Mouse (Mus musculus) kidney, embryonic 16.5 days (tissue): ENCODE measurements at regions not wholly inside any gene's neighbourhood (a gene's known extent, or its start where the extent isn't known, plus 50 kb on each side); places are given as distances from the start of the nearest gene placed in this dataset.

Source experiments
- ATAC-seq: fragments of 200-750 bp; cut with Nextera tagmentation; 2 replicates; pipeline ENCODE4 v1.8.0; 2017; ENCODE audit warnings: moderate TSS enrichment; ENCODE audit not compliant: low FRiP score, low TSS enrichment
- H3K27ac ChIP-seq: fragments of 300-500 bp; sonication (generic); 2 replicates; pipeline ENCODE4 v1.5.1; 2014; ENCODE audit warnings: low read length
- H3K27me3 ChIP-seq: fragments of 300-500 bp; sonication (generic); 2 replicates; pipeline ENCODE4 v1.6.1; 2014; ENCODE audit warnings: low read length, control low read depth, mixed read lengths; ENCODE audit not compliant: insufficient read depth
- H3K36me3 ChIP-seq: fragments of 300-500 bp; sonication (generic); 2 replicates; pipeline ENCODE4 v1.6.1; 2014; ENCODE audit warnings: low read length, control low read depth, mixed read lengths; ENCODE audit not compliant: insufficient read depth
- H3K4me1 ChIP-seq: fragments of 300-500 bp; sonication (generic); 2 replicates; pipeline ENCODE4 v1.6.1; 2014; ENCODE audit warnings: low read length, control low read depth, mixed read lengths; ENCODE audit not compliant: insufficient read depth
- H3K4me2 ChIP-seq: fragments of 300-500 bp; sonication (generic); replicated peaks from 2 replicates; pipeline ENCODE4 v1.6.1; 2014; ENCODE audit warnings: low read depth, low read length
- H3K4me3 ChIP-seq: fragments of 300-500 bp; sonication (generic); 2 replicates; pipeline ENCODE4 v1.5.1; 2014; ENCODE audit warnings: mild to moderate bottlenecking, low read length
- H3K9ac ChIP-seq: fragments of 300-500 bp; sonication (generic); replicated peaks from 2 replicates; pipeline ENCODE4 v1.6.1; 2014; ENCODE audit warnings: low read length
- H3K9me3 ChIP-seq: fragments of 300-500 bp; sonication (generic); 2 replicates; pipeline ENCODE4 v1.6.1; 2016; ENCODE audit warnings: low read length, control low read depth
- WGBS: fragments of 180-500 bp; shearing (Covaris S2); extraction: QIAGEN DNeasy Blood & Tissue Kit; methylation state at CpG from one replicate; pipeline ENCODE4 v1.1.7; 2014; 5-methylcytosine and 5-hydroxymethylcytosine counted together

- ATAC-seq: peak; percentile 31; the same call in 1 of the 2 replicates
- no peak overlapping the region for H3K9ac ChIP-seq
- no peak overlapping the region for H3K4me2 ChIP-seq
- WGBS: 67% methylated on average over 3 of the region's 4 CpGs
- no peaks in the 10 kb centered on the region for H3K36me3 ChIP-seq
- H3K27ac ChIP-seq: no peak overlapping the region
- H3K9me3 ChIP-seq: peaks cover 8% of the 10 kb centered on the region
- H3K4me1 ChIP-seq: no peaks in the 10 kb centered on the region
- no peaks in the 10 kb centered on the region for H3K27me3 ChIP-seq
- H3K4me3 ChIP-seq: no peak overlapping the region
Observed at GRCm38 (mm10) chr3:31457938-31458337, 147.8 kb upstream of the Slc7a14 start.

DNA sequence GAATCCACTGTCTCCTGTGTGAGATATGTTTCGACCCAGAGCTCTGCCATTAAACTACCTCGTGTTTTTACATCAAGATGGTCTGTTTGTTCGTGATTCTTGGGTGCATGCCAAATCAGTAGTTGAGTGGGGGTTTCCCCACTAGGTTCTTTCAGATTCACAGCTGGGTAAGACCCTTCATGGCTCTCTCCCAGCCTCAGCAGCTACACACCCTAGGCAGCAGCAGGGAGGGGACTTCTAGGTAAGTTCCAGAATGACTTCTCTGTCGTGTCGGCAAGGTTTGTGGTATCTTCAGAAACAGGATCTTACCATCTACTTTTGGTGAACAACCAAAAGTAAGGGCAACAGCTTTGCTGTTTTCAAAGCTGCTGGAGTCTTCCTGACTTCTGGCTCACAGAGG lies 144.9 kb upstream of the Slc7a14 start:
- H3K4me2 ChIP-seq: no peak overlapping the region
- 74% methylated on average over 5 of the region's 5 CpGs for WGBS
- no peak overlapping the region for H3K4me3 ChIP-seq
- H3K27ac ChIP-seq: no peak overlapping the region
- H3K27me3 ChIP-seq: no peaks in the 10 kb centered on the region
- H3K4me1 ChIP-seq: no peaks in the 10 kb centered on the region
- H3K9ac ChIP-seq: no peak overlapping the region
- no peaks in the 10 kb centered on the region for H3K36me3 ChIP-seq
- no peak for ATAC-seq
- peaks cover 8% of the 10 kb centered on the region for H3K9me3 ChIP-seq

- ATAC-seq: no peak
- 83% methylated on average over 1 of the region's 1 CpGs for WGBS
Observed at GRCm38 (mm10) chr3:31444861-31445260, 134.7 kb upstream of the Slc7a14 start.

GRCm38 (mm10) chr3:31444311-31444710 lies 134.1 kb upstream of the Slc7a14 start:
- Histone ChIP-seq H3K4me2 (no peak overlapping the region), H3K9me3 (peaks cover 5% of the 10 kb centered on the region), H3K4me1 (no peaks in the 10 kb centered on the region), H3K9ac (no peak overlapping the region), H3K27ac (no peak overlapping the region), H3K4me3 (no peak overlapping the region), H3K36me3 (no peaks in the 10 kb centered on the region), H3K27me3 (no peaks in the 10 kb centered on the region)
- 78% methylated on average over 7 of the region's 7 CpGs for WGBS
- no peak for ATAC-seq

More at GRCm38 (mm10) chr3:31444861-31445260, 134.7 kb upstream of the Slc7a14 start:
- no peaks in the 10 kb centered on the region for H3K36me3 ChIP-seq
- H3K27ac ChIP-seq: no peak overlapping the region
- H3K4me2 ChIP-seq: no peak overlapping the region
- no peak overlapping the region for H3K9ac ChIP-seq
- no peaks in the 10 kb centered on the region for H3K4me1 ChIP-seq
- H3K9me3 ChIP-seq: peaks cover 5% of the 10 kb centered on the region
- no peaks in the 10 kb centered on the region for H3K27me3 ChIP-seq
- no peak overlapping the region for H3K4me3 ChIP-seq

DNA sequence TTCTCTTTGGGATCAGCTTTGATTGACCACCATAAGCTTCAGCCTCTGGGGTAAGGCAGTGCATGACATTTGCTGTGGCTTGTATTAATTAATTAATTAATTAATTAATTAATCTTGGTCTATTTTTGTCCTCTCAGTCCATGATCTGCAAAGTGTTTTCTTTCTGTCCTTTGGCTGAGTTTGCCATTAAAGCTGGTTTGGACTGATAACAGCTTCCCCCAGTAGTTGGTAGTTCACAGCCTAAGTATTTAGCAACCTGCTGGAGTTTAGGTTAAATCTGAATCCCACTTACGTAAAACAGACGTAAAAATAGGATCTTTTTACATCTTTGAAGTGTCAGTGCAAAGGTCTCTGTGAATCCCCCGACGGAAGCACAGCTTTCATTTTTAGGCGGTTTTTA lies 133.7 kb upstream of the Slc7a14 start:
- H3K9ac ChIP-seq: no peak overlapping the region
- H3K4me1 ChIP-seq: no peaks in the 10 kb centered on the region
- no peak overlapping the region for H3K4me3 ChIP-seq
- no peak overlapping the region for H3K27ac ChIP-seq
- H3K36me3 ChIP-seq: no peaks in the 10 kb centered on the region
- H3K4me2 ChIP-seq: no peak overlapping the region
- peaks cover 5% of the 10 kb centered on the region for H3K9me3 ChIP-seq
- ATAC-seq: no peak
- 82% methylated on average over 5 of the region's 5 CpGs for WGBS
- H3K27me3 ChIP-seq: no peaks in the 10 kb centered on the region

DNA sequence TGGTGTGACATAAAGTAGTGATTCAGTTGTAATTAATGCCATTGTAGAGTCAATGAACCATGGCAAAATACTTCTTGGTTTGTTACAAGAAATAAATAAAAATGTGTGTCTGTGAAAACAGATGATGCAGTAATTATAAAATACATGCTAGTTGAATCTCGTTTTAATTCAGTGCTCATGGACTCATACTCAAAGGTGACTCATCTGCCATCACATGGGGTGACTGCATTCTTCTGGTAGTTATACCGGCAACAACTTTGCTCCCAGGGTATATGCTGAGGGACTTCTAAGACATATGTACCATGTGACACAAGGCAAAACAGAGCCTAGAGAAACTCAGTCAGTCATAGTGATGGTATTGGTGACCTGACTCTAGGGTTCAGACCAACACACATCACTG lies 130.1 kb upstream of the Slc7a14 start:
- no peaks in the 10 kb centered on the region for H3K4me1 ChIP-seq
- H3K27me3 ChIP-seq: no peaks in the 10 kb centered on the region
- no peaks in the 10 kb centered on the region for H3K36me3 ChIP-seq
- no peak for ATAC-seq
- no peak overlapping the region for H3K4me2 ChIP-seq
- 84% methylated on average over 2 of the region's 2 CpGs for WGBS
- no peak overlapping the region for H3K27ac ChIP-seq
- no peak overlapping the region for H3K9ac ChIP-seq
- no peaks in the 10 kb centered on the region; the same call in 1 of the 2 replicates for H3K9me3 ChIP-seq
- no peak overlapping the region for H3K4me3 ChIP-seq

DNA sequence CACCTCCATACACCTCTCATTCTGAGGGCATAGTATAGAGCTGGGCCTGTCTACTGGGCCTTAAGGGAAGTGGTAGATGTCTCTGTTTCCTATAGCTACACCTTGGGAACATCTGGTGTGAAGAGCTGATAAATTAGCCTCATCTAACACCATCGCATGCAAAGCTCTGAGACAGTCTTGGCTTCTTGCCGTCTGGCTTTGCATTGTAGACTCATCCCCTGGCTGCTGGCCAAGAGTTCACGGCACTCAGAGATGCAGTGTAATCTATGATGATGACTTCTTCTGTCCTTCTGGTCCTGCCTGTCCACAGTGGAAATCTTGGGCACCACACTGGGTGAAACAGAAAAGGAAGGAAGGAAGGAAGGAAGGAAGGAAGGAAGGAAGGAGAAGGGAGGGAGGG lies 127.8 kb upstream of the Slc7a14 start:
- H3K9me3 ChIP-seq: no peaks in the 10 kb centered on the region; the same call in 1 of the 2 replicates
- H3K27me3 ChIP-seq: no peaks in the 10 kb centered on the region
- no peak overlapping the region for H3K4me3 ChIP-seq
- 55% methylated on average over 3 of the region's 3 CpGs for WGBS
- no peak overlapping the region for H3K9ac ChIP-seq
- H3K4me2 ChIP-seq: no peak overlapping the region
- no peaks in the 10 kb centered on the region for H3K36me3 ChIP-seq
- H3K27ac ChIP-seq: no peak overlapping the region
- ATAC-seq: no peak
- H3K4me1 ChIP-seq: no peaks in the 10 kb centered on the region

DNA sequence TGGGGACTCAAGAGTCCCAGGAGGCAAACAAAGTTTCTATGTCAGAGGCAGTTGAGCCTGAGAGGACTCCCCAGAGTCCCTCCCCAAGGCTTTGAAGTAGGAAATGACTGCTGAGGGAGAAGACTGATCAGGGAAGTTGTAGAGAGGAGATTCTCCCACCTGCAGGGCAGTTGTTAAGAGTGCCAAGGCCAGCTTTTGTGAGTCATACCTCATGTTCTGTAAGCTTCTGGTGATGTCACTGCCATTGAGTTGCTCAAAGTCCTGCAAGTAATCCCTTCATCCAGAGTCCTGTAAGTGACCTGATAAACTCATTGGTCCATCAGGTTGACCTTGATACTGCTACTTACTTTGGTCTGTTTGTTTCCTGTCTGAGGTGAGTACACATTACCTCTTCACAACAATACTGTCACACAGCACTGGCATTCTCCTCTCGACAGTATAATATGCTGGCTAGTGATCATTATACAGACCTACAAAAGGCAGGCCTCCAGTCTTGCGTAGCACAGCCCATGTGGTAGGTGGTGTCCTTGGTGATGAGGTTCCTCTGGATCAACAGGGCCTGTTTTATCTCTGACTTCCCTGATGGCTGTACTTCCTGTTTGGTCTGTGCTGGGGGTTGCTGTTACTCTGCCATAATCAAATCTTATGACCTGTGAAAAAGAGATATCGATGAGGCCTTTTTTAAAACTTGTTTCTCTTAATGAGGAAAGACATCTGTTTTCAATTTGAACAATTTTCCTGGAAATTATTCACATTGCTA lies 125.2 kb upstream of the Slc7a14 start:
- WGBS: 80% methylated on average over 3 of the region's 3 CpGs
- ATAC-seq: no peak

DNA sequence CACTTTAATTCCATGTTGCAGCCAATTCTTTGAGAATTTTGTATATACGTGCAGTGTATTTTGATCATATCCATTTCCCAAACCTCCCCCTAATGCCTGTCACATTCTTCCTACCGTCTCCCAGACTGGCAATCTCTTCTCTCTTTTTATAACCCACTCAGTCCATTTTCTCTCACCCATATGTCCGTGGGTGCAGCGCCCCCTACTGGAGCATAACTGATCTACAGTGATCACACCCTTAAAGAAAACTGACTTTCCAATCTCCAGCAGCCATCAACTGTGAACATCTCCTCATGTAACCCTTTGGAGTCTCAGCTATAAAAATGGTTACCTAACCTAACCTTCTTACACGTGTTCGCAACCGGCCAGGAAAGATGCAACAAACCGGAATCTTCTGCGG lies 123.0 kb upstream of the Slc7a14 start:
- ATAC-seq: no peak
- 81% methylated on average over 9 of the region's 9 CpGs for WGBS
- Histone ChIP-seq H3K9me3 (no peaks in the 10 kb centered on the region), H3K27me3 (no peaks in the 10 kb centered on the region), H3K4me3 (no peak overlapping the region), H3K9ac (no peak overlapping the region), H3K4me2 (no peak overlapping the region), H3K27ac (no peak overlapping the region), H3K36me3 (no peaks in the 10 kb centered on the region), H3K4me1 (no peaks in the 10 kb centered on the region)

More for the DNA sequence above, 125.2 kb upstream of the Slc7a14 start:
- no peak overlapping the region for H3K4me2 ChIP-seq
- no peaks in the 10 kb centered on the region for H3K9me3 ChIP-seq
- H3K36me3 ChIP-seq: no peaks in the 10 kb centered on the region
- H3K4me3 ChIP-seq: no peak overlapping the region
- H3K27ac ChIP-seq: no peak overlapping the region
- no peaks in the 10 kb centered on the region for H3K27me3 ChIP-seq
- H3K9ac ChIP-seq: no peak overlapping the region
- H3K4me1 ChIP-seq: no peaks in the 10 kb centered on the region

DNA sequence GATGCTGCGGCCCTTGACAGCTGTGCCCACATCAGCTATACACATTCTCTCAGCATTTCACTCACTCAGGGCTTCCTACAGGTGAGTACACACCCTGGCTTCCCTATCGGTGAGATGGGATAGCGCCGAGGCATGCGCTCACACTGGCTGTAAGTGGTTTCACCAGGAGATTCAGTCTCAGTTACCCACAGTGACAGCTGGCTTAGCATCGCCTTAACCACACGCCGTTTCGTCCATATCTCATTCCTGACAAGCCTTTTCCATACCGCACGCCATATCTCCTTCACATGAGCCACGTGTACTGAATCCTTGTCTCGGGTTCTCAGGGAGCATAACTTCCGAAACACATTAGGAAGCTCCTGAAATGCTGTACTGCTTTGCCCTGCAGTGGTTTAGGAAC lies 113.3 kb upstream of the Slc7a14 start:
- Histone ChIP-seq H3K9ac (no peak overlapping the region), H3K4me2 (no peak overlapping the region), H3K4me1 (no peaks in the 10 kb centered on the region), H3K4me3 (no peak overlapping the region), H3K27ac (no peak overlapping the region), H3K36me3 (no peaks in the 10 kb centered on the region), H3K27me3 (no peaks in the 10 kb centered on the region), H3K9me3 (no peaks in the 10 kb centered on the region)
- 86% methylated on average over 14 of the region's 14 CpGs for WGBS
- ATAC-seq: no peak
